Mouse (Mus musculus) frontal cortex, postnatal 10 days (tissue): ENCODE results near the gene Pam16.
A peak's percentile ranks its signal among the peaks of the same experiment; 100 is the strongest.

Source experiments
- DNase-seq, 2 experiments: peaks; one replicate each; pipeline ENCODE4 v3.0.0; 2022; ENCODE audit warnings: low spot score in 2 of 2, mixed read lengths in 1 of 2

The Pam16 gene

DNA sequence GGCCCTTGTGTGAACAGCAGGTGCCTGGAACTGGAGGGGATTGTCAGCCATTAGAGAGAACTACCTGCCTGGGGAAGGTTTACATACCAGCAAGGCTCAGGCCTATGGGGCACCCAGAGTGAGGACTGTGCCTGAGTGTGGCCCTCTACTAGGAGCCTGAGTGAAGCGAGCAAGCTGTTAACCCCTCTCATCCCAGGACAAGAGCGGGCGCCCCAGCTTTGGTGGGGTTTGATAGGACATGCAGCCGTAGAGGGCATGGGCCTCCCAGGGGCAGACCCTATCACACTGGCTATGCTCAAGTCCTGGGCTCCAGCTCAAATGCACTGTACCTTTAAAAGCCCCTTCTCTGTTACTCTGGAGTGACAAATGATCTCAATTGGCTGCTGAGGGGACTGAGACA, 22.0 kb upstream of the Pam16 start:
- no peak for DNase-seq

GRCm38 (mm10) chr16:4645867-4646266, 21.1 kb upstream of the Pam16 start:
- DNase-seq, result no peak

DNA sequence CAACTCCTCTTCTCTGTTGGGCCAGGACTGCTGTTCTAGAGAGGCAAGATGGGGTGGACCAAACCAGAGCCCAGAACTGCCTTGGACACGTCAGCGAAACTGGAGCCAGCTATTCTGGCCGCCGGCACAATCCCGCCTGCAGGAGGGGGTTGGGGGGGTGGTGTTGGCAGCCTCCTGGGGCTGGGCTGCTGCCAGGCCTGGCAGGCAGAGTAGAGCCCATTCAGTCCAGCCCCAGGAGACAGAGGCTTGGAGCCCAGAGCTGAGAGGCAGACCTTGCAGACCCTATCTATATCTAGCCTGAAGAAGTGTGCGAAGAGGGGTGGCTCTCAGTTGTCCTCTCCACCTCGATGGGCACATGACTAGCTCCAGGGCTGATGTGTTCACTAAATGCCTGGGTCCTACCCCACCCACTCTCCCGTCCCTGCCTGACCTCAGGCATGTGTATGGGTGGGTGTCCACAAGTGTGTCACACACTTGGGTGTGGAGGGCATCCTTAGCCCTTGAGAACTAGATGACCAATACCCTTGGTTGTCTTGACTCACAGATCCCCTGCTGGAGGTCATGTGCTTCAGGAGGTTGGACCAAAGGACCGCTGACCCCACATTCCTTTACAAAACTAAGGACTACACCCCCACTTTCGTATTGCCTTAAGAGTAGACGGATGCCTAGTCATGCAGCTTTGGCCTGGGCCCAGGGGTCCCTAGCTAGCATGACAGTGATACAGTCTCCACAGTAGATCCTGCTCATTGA, 19.1 kb upstream of the Pam16 start:
- DNase-seq, result peak; percentile 74 to 80

DNA sequence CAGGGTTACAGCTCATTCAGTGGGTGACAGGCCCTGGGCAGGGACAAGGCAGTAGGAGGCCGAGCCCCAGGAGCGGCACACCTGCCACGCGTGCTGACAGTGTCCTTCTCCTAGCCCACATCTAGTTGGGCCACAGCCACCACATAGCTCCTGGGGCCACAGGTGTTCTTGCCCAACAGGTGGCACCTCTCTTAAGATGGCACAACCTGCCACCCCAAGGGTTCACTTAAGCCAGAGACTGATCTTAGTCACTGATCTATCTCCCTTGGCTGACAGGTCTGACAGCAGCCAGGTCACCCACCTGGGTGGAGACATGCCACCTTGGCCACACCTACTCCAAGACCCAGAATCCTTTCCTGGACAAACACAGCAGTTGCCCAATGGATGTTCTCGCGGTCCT, 18.1 kb upstream of the Pam16 start:
- DNase-seq, result no peak

- DNase-seq, result peak in 1 of 2 experiments; percentile 66
These were observed 17.4 kb upstream of the Pam16 start for GRCm38 (mm10) chr16:4642190-4642589.

GRCm38 (mm10) chr16:4641119-4641838, 16.5 kb upstream of the Pam16 start:
- DNase-seq, result no peak

DNA sequence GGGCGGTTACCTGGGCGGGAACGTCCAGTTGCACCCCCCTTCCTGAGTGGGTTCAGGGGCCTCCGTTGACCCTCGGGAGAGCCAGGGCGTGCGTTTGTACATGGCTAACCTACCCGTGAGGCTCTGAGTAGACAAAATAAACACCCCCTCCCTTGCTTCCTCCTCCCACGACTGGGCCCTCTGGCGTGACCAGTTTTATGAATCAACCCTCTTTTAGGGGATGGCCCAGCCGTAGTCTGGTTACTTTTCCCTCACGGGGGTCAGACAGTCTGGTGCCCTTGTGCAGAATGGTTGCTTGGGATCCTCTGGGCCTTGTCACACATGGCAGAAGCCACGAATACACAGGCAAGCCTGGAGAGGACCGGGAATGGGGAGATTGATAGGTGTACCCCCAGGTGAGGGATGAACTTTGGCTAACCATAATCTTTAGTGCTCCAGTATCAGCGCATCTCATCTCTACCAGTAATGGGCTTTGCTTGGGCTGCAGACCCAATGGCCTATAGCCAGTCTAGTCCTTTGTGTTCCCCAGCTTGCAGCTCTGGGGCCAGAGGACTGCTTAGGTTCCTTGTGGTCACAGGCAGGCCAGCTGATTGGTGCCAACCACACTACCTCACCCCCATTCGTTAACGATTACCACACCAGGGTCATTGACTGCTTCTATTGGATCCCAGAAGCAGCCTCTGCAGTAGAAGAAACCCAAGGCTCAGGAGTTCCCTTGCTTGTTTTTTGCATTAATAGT, 15.6 kb upstream of the Pam16 start:
- DNase-seq, result no peak

DNA sequence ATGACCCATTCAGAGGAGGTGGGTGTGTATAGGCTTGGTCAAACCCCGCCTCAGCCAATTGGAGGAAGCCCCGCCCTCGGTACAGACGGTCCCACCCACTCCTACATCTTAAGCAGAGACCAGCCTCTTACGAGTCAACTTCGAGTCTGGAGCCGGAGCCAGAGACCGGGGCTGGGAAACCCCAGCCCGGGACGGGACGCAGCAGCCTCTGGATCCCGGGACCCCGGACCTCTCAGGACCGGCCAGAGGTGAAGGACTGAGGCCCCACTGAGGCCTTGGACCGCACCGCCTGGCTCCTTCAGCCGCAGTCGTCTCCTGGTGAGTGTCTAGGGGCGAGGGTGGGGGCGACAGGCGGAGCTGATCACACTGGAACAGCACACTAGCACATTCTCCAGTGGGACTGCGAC, 15.0 kb upstream of the Pam16 start, which contains the start of the genes Vasn and Dnaja3:
Vasn (plus strand) TSS at position 111 of the 407 bp plus-strand sequence.
Dnaja3 (plus strand) TSS at position 159 of the 407 bp plus-strand sequence.
- DNase-seq, result peak; percentile 69 to 70

- no peak for DNase-seq
These were observed 14.2 kb upstream of the Pam16 start for GRCm38 (mm10) chr16:4638891-4639390.

- DNase-seq, result no peak
These were observed 11.0 kb upstream of the Pam16 start for GRCm38 (mm10) chr16:4635760-4636159.

- no peak for DNase-seq
These were observed 9.9 kb upstream of the Pam16 start for GRCm38 (mm10) chr16:4634681-4635080.

- DNase-seq, result no peak
These were observed 8.9 kb upstream of the Pam16 start for GRCm38 (mm10) chr16:4633661-4634060.

DNA sequence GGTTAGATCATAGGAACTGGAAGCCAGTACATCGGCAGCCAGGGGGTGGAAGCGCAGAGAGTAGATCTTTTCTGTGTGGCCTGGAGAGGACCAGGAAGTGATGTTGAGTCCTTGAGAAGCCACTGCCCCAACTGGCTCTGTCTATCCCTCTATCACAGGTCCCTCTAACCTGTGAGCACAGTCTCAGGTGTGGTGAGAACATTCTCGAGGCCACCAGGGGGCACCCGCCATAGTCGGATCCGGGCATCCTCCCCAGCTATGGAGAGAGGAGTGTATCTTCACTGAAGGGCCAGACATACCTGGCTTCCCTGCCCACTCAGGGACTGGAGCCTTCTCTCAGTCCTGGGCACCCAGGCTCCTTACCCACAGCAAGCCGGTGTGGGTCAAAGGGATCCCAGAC, 7.3 kb upstream of the Pam16 start:
- DNase-seq, result no peak

DNA sequence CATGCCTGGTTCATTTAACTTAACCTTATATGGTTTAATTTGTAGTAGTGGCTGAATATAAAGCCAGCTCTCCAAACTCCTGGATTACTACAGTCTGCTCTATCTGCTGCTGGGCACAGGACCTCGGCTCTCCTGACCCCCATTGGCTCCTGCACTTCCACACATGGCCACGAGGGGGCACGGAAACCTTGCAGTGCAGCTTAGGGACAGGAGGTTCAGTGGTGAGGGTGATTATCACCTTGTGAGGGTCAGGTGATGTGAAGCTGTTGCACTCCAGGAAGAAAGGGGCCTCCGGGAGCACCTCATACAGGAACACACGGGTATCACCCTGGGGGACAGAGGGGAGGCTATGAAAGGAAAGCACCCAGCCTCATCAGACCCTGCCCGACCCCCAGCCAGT, 5.2 kb upstream of the Pam16 start:
- peak in 1 of 2 experiments; percentile 65 for DNase-seq

- no peak for DNase-seq
These were observed 4.2 kb upstream of the Pam16 start for GRCm38 (mm10) chr16:4628898-4629419.

GRCm38 (mm10) chr16:4627105-4627504, 2.3 kb upstream of the Pam16 start:
- no peak for DNase-seq

GRCm38 (mm10) chr16:4624074-4624473, 714 bp downstream of the Pam16 start:
- no peak for DNase-seq

GRCm38 (mm10) chr16:4616829-4617228, 8.0 kb downstream of the Pam16 start:
- DNase-seq, result no peak

- no peak for DNase-seq
These were observed 9.5 kb downstream of the Pam16 start for GRCm38 (mm10) chr16:4615297-4615696.

DNA sequence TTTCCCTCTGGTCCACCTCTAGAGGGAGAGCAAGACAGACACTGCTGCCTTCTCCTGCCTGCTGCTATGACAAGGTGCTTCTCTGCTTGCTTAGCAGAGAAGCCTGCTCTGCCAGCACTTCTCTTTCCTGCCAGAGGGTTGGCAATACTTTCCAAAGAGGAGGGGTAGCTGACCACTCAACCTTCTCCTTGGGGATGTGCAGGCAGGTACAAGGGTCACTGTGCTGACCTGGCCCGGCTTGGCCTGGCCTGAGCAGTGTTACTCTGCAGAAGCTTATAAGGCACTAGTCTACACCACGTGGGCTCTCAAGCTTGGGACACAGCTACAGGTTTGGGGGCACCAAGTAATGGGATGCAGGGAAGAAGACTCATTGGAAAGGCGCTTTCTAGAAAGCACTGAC, 10.1 kb downstream of the Pam16 start:
- DNase-seq, result no peak

GRCm38 (mm10) chr16:4613736-4614135, 11.1 kb downstream of the Pam16 start:
- no peak for DNase-seq

GRCm38 (mm10) chr16:4611676-4612075, 13.1 kb downstream of the Pam16 start:
- no peak for DNase-seq
